Mouse (Mus musculus) cerebellum, postnatal 10 days (tissue): Measurements from ENCODE around the gene Gps2.

ENCODE experiments used
- DNase-seq, 2 experiments: peaks; one replicate each; pipeline ENCODE4 v3.0.0; 2021; ENCODE audit warnings: mixed read lengths in 2 of 2

Gps2 gene

GRCm38 (mm10) chr11:69913554-69914371, at the start of gene Gps2:
TSS of gene Gps2 (plus strand) at chr11:69913888.
- DNase-seq = peak; percentile 96

DNA sequence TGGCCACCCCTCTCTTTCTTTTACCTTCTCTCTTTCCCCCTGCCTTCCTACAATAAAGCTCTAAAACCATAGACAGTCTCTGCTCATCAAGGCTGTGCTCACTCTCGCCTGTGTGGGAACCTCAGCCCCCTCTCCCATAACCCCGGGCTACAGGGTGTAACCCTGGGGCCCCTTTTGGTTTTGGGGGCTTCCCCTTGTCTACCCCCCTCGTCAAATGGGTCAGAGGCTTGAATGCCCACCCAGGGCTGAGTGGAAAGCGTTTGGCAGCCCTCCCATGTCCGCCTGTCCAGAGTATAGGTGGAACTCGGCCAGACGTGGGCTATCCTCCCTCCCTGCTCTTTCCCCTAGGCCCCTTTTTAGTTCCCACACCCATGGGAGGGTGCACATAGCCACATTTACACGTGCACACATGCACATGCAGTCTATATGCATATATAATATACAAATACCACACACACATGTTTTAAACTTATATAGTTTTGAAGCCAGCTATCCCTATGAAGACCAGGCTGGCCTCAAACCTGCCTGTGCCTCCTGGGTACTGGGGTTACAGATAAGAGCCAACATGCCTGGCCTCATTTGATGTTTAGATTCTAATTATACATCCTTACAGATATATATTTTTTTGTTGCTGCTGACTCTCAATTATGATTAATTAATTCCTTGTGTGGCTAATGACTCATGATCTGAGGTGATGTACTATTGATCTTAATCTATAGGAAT, 49.4 kb upstream of the Gps2 start:
- no peak for DNase-seq

GRCm38 (mm10) chr11:69865561-69865960, 48.1 kb upstream of the Gps2 start:
- DNase-seq = no peak

DNA sequence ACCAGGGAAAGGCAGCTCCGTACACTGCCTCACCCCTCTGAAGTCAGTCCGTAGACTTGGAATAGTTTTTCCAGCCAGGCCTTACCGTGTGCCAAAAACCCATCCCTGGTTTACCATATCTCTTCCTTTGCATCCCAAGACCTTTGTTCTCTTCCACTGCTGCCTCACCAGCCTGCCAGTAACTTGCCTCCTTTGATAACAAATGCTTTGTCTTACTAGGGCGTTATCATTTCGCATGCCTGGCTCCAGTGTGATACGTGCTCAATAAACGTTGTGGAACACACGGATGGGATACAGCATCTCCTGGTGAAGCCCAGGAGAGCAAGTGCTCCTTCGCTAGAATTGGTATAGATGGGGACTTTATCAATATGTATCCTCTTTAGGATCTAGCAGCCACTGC, 46.4 kb upstream of the Gps2 start:
- no peak for DNase-seq

- no peak for DNase-seq
Measured at GRCm38 (mm10) chr11:69870289-69871069, 43.2 kb upstream of the Gps2 start.

GRCm38 (mm10) chr11:69871822-69872221, 41.9 kb upstream of the Gps2 start:
- DNase-seq = no peak

DNA sequence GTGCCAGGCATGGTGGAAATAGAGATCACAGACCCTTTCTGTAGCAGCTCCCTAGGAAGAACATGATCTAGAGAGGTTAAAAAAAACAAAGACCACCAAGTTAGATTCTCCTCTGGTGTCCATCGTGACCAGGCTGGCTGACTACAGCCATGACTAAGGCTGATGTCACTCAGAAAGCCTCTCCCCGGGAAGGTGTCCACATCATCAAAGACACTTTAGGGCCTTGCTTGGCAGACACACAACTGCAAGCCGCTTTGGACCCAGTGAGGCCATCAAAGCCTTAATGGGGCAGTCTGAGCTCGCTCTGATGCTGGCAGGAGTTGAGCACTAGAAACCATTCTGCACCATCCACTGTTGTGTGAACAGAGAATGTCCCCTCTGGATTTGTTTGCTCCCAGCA, 41.2 kb upstream of the Gps2 start:
- DNase-seq = no peak

- no peak for DNase-seq
Measured at GRCm38 (mm10) chr11:69876186-69876585, 37.5 kb upstream of the Gps2 start.

- peak; percentile 93 to 95 for DNase-seq
Measured at GRCm38 (mm10) chr11:69876867-69877266, 36.8 kb upstream of the Gps2 start.

GRCm38 (mm10) chr11:69877878-69878277, 35.8 kb upstream of the Gps2 start, which contains the start of gene Tmem95:
TSS of gene Tmem95 (minus strand) at chr11:69878018.
- DNase-seq = peak in 1 of 2 experiments; percentile 34

DNA sequence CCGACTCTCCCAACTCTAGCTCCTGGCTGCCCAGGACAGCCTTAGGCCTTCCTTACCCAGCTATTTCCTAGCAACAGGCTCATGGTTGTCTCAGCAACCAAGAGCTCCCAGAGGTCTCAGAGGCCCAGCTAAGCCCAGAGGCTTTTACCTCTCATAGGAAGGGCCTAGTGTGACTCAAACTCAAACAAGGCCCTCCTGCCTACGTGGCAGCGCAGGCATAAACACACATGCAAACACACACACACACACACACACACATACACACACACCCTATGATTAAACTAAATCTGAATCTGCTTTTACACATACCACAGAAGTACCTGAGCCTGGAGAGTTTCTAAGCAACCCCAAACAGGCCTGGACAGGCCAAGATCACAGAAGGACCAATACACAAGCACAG, 35.3 kb upstream of the Gps2 start:
- no peak for DNase-seq

DNA sequence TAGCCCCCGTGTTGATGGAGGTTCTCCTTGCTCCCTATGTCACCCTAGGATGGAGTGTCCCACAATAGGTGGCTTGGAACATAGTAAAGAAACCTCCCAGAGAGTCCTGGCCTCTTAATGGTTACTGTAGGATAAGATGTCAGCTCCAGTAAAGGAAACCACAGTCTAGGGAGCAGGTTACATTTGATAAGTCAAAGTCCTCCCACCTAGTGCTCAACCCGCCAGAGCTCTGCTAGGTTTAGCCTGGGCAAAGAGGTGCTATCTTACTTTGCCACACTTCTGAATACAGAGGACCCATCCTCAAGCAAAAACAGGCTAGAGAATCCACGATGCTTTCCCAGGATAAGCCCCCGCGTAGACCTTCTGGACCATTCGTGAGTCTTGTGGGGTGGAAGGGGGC, 34.7 kb upstream of the Gps2 start:
- DNase-seq = no peak

DNA sequence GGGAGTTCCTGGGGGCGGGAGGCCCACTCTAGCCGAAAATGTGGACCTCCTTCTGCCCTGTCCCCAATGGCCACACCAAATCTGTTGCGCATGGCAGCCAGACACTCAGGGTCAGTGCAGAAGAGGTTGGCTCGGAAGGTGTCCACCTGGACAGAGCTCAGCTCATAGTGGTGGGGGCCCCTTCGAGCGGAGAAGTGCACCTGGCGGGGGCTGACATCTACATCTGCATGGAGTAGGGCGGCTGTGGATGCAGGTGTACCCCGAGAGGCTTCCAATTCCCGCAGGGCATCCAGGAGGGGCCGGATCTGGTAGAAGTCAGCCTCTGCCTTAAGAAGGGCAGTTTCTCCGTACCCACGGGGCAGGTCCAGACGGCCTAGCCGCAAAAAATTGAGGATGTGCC, 34.0 kb upstream of the Gps2 start:
- peak in 1 of 2 experiments; percentile 18 for DNase-seq

GRCm38 (mm10) chr11:69880506-69880852, 33.2 kb upstream of the Gps2 start:
- peak; percentile 77 to 81 for DNase-seq

DNA sequence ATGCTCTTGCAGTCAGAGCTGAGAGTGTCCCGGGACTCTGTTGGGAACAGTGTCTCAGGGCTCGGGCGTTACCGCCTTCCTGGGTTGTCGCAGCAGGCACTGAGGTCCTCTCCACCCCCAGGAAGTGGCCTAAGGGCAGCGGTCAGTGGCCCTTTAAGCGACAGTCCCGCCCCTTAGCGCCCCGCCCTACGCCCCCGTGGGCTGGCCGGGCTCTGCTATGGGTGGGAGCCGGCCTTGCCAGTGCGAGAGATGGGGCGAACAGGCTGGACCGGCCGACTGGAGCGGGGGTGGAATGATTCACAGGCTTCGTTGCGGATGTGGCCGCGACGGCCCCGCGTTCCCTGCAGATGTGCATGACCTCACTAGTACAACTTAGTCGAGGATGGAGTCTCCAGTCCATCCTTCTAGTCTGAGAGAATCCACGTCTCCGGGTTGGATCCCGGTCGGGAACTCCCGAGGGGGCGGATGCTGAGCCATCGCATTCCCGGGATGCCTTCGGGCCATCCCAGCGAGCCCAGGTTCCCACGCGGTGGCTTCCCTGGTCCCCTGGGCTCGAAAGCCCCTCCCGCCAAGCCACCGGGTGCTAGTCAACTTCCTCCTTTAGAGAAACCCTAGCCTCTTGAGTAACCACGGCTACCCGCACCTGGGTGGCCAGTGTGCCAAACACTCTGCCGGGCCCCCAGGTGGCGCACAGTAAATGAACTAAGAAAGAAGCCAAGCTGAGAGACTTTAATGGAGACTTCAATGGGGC, 32.7 kb upstream of the Gps2 start, which contains the start of gene Kctd11:
TSS of gene Kctd11 (minus strand) at position 554 of the 751 bp plus-strand sequence.
- peak; percentile 80 to 87 for DNase-seq

- DNase-seq = peak in 1 of 2 experiments; percentile 30
Measured at GRCm38 (mm10) chr11:69881787-69882670, 31.7 kb upstream of the Gps2 start.

DNA sequence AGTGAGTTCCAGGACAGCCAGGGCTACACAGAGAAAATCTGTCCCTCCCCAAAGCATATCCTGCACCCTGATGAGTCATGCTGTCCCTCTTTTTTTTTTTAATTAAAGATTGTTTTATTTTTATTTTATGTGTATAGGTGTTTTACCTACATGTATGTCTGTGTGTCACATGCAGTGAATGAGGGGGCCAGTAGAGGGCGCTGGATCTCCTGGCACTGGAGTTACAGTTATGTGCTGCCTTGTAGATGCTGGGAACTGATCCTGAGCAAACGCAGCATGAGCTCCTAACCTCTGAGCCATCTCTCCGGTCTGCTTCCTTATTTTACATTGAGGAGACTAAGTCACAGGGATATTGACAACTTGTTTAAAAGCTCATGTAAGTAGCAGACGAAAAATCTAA, 30.6 kb upstream of the Gps2 start:
- DNase-seq = peak; percentile 50 to 61

DNA sequence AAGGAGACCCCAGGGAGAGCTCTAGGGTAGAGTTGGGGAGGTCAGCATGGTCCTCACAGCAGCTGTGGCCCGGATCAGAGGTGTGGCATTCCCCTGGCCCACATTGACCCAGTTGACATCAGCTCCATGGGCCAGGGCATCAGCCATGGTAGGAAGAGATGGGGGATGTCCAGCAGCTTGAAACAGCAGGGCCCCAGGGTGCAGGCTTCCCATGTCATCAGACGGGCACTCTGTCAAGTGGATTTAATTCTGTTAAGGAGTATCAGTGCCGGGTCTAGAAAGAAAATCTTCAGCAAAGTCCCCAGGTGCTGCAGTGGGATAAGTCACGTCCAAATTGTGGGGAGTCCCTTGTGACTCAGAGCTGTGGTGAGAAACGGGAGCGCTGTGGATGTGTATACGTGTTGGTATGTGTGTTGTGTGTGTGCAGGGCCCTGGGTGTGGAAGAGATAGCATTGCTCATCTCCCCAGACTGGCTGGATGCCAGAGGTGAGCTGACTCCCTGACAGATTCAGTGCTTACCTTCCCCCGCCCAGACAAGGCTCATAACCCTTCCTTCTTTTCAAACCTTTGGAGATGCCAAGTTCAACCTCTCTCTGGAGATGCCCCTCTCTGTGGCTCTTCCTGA, 30.0 kb upstream of the Gps2 start:
- DNase-seq = no peak

- no peak for DNase-seq
Measured at GRCm38 (mm10) chr11:69884240-69884639, 29.4 kb upstream of the Gps2 start.

- no peak for DNase-seq
Measured at GRCm38 (mm10) chr11:69884663-69885062, 29.0 kb upstream of the Gps2 start.
